Mouse (Mus musculus): ENCODE measurements around the gene Slc22a14. TPM values are rescaled to one million over a fixed set of nuclear protein-coding genes. Genes with fewer than 3 reads are reported as not detected.

Gene Slc22a14
- polyA plus RNA-seq, 1 experiment from 2014 or later = not detected

- 0 out of 2 replicates have a peak overlapping the region, but pooled peaks have one; percentile 38 for H3K27ac ChIP-seq (ENCODE audit: low read depth, low read length)
- peak overlapping the region; percentile 97 for H3K4me2 ChIP-seq
- H3K4me1 ChIP-seq (replicated peaks; ENCODE audit: control insufficient read depth, insufficient read depth, low read length) = peaks cover 9% of the 10 kb centered on the region; the same call in 1 of the 2 replicates
- no peaks in the 10 kb centered on the region for H3K9me3 ChIP-seq (ENCODE audit: control insufficient read depth, low read length)
- DNase-seq (ENCODE audit: low spot score) (no peak), ATAC-seq (replicated peaks; ENCODE audit: low FRiP score) (peak; percentile 16)
- WGBS = 5% methylated on average over 7 of the region's 7 CpGs
- peak overlapping the region; percentile 6; the same call in 1 of the 2 replicates for H3K9ac ChIP-seq (ENCODE audit: low read depth, low read length)
- peaks cover 13% of the 10 kb centered on the region for H3K27me3 ChIP-seq (replicated peaks; ENCODE audit: control insufficient read depth, insufficient read depth, low read length)
- H3K4me3 ChIP-seq (ENCODE audit: low read depth, low read length) = peak overlapping the region; percentile 70
- H3K36me3 ChIP-seq (ENCODE audit: control insufficient read depth, insufficient read depth, low read length) = no peaks in the 10 kb centered on the region
Observed at GRCm38 (mm10) chr9:119401351-119401750, 36.0 kb upstream of the Slc22a14 start.

- Histone ChIP-seq H3K4me2 (no peak overlapping the region), H3K9ac (ENCODE audit: low read depth, low read length) (no peak overlapping the region), H3K9me3 (ENCODE audit: control insufficient read depth, low read length) (no peaks in the 10 kb centered on the region), H3K36me3 (ENCODE audit: control insufficient read depth, insufficient read depth, low read length) (no peaks in the 10 kb centered on the region), H3K27me3 (replicated peaks; ENCODE audit: control insufficient read depth, insufficient read depth, low read length) (no peaks in the 10 kb centered on the region), H3K27ac (ENCODE audit: low read depth, low read length) (no peak overlapping the region), H3K4me3 (ENCODE audit: low read depth, low read length) (no peak overlapping the region), H3K4me1 (replicated peaks; ENCODE audit: control insufficient read depth, insufficient read depth, low read length) (no peaks in the 10 kb centered on the region)
- WGBS = 78% methylated on average over 1 of the region's 1 CpGs
- no peak for ATAC-seq (replicated peaks; ENCODE audit: low FRiP score)
- no peak for DNase-seq (ENCODE audit: low spot score)
Observed at GRCm38 (mm10) chr9:119394808-119395207, 29.5 kb upstream of the Slc22a14 start.

GRCm38 (mm10) chr9:119390214-119390613 is 24.9 kb upstream of the Slc22a14 start:
- no peaks in the 10 kb centered on the region for H3K9me3 ChIP-seq (ENCODE audit: control insufficient read depth, low read length)
- no peak overlapping the region for H3K27ac ChIP-seq (ENCODE audit: low read depth, low read length)
- DNase-seq (ENCODE audit: low spot score) (no peak), ATAC-seq (replicated peaks; ENCODE audit: low FRiP score) (no peak)
- H3K9ac ChIP-seq (ENCODE audit: low read depth, low read length) = no peak overlapping the region
- WGBS = 80% methylated on average over 2 of the region's 2 CpGs
- H3K4me3 ChIP-seq (ENCODE audit: low read depth, low read length) = no peak overlapping the region
- H3K4me1 ChIP-seq (replicated peaks; ENCODE audit: control insufficient read depth, insufficient read depth, low read length) = no peaks in the 10 kb centered on the region
- no peaks in the 10 kb centered on the region for H3K27me3 ChIP-seq (replicated peaks; ENCODE audit: control insufficient read depth, insufficient read depth, low read length)
- H3K36me3 ChIP-seq (ENCODE audit: control insufficient read depth, insufficient read depth, low read length) = 0 out of 2 replicates have a peak, but pooled peaks cover under 1% of the 10 kb centered on the region
- no peak overlapping the region for H3K4me2 ChIP-seq

- H3K9me3 ChIP-seq (ENCODE audit: control insufficient read depth, low read length) = no peaks in the 10 kb centered on the region
- H3K27me3 ChIP-seq (replicated peaks; ENCODE audit: control insufficient read depth, insufficient read depth, low read length) = no peaks in the 10 kb centered on the region
- H3K9ac ChIP-seq (ENCODE audit: low read depth, low read length) = no peak overlapping the region
- no peak for ATAC-seq (replicated peaks; ENCODE audit: low FRiP score)
- 48% methylated on average over 5 of the region's 5 CpGs for WGBS
- H3K4me1 ChIP-seq (replicated peaks; ENCODE audit: control insufficient read depth, insufficient read depth, low read length) = no peaks in the 10 kb centered on the region
- H3K4me3 ChIP-seq (ENCODE audit: low read depth, low read length) = no peak overlapping the region
- 0 out of 2 replicates have a peak, but pooled peaks cover 2% of the 10 kb centered on the region for H3K36me3 ChIP-seq (ENCODE audit: control insufficient read depth, insufficient read depth, low read length)
- H3K4me2 ChIP-seq = no peak overlapping the region
- DNase-seq (ENCODE audit: low spot score) = peak; percentile 36
- no peak overlapping the region for H3K27ac ChIP-seq (ENCODE audit: low read depth, low read length)
Observed at GRCm38 (mm10) chr9:119388956-119389355, 23.6 kb upstream of the Slc22a14 start.

GRCm38 (mm10) chr9:119382603-119383002 is 17.2 kb upstream of the Slc22a14 start:
- no peak overlapping the region for H3K9ac ChIP-seq (ENCODE audit: low read depth, low read length)
- H3K9me3 ChIP-seq (ENCODE audit: control insufficient read depth, low read length) = no peaks in the 10 kb centered on the region
- H3K27me3 ChIP-seq (replicated peaks; ENCODE audit: control insufficient read depth, insufficient read depth, low read length) = no peaks in the 10 kb centered on the region
- 0 out of 2 replicates have a peak, but pooled peaks cover 2% of the 10 kb centered on the region for H3K36me3 ChIP-seq (ENCODE audit: control insufficient read depth, insufficient read depth, low read length)
- H3K4me1 ChIP-seq (replicated peaks; ENCODE audit: control insufficient read depth, insufficient read depth, low read length) = no peaks in the 10 kb centered on the region
- H3K27ac ChIP-seq (ENCODE audit: low read depth, low read length) = no peak overlapping the region
- no peak for ATAC-seq (replicated peaks; ENCODE audit: low FRiP score)
- H3K4me2 ChIP-seq = no peak overlapping the region
- H3K4me3 ChIP-seq (ENCODE audit: low read depth, low read length) = no peak overlapping the region
- 62% methylated on average over 6 of the region's 6 CpGs for WGBS
- DNase-seq (ENCODE audit: low spot score) = no peak

GRCm38 (mm10) chr9:119378231-119378630 is 12.9 kb upstream of the Slc22a14 start:
- H3K9ac ChIP-seq (ENCODE audit: low read depth, low read length) = no peak overlapping the region
- ATAC-seq (replicated peaks; ENCODE audit: low FRiP score) (no peak), DNase-seq (ENCODE audit: low spot score) (no peak)
- H3K4me2 ChIP-seq = no peak overlapping the region
- no peaks in the 10 kb centered on the region for H3K4me1 ChIP-seq (replicated peaks; ENCODE audit: control insufficient read depth, insufficient read depth, low read length)
- no peak overlapping the region for H3K4me3 ChIP-seq (ENCODE audit: low read depth, low read length)
- H3K36me3 ChIP-seq (ENCODE audit: control insufficient read depth, insufficient read depth, low read length) = no peaks in the 10 kb centered on the region
- H3K27me3 ChIP-seq (replicated peaks; ENCODE audit: control insufficient read depth, insufficient read depth, low read length) = no peaks in the 10 kb centered on the region
- H3K27ac ChIP-seq (ENCODE audit: low read depth, low read length) = no peak overlapping the region
- WGBS = 80% methylated on average over 4 of the region's 4 CpGs
- H3K9me3 ChIP-seq (ENCODE audit: control insufficient read depth, low read length) = no peaks in the 10 kb centered on the region

- Histone ChIP-seq H3K4me1 (replicated peaks; ENCODE audit: control insufficient read depth, insufficient read depth, low read length) (no peaks in the 10 kb centered on the region), H3K4me3 (ENCODE audit: low read depth, low read length) (no peak overlapping the region), H3K27ac (ENCODE audit: low read depth, low read length) (no peak overlapping the region), H3K27me3 (replicated peaks; ENCODE audit: control insufficient read depth, insufficient read depth, low read length) (no peaks in the 10 kb centered on the region), H3K4me2 (no peak overlapping the region), H3K9ac (ENCODE audit: low read depth, low read length) (no peak overlapping the region), H3K9me3 (ENCODE audit: control insufficient read depth, low read length) (no peaks in the 10 kb centered on the region), H3K36me3 (ENCODE audit: control insufficient read depth, insufficient read depth, low read length) (no peaks in the 10 kb centered on the region)
- WGBS = 73% methylated on average over 6 of the region's 6 CpGs
- ATAC-seq (replicated peaks; ENCODE audit: low FRiP score) = no peak
- no peak for DNase-seq (ENCODE audit: low spot score)
Observed at GRCm38 (mm10) chr9:119375556-119375955, 10.2 kb upstream of the Slc22a14 start.

- 82% methylated on average over 3 of the region's 3 CpGs for WGBS
- ATAC-seq (replicated peaks; ENCODE audit: low FRiP score) = no peak
- Histone ChIP-seq H3K4me2 (no peak overlapping the region), H3K27me3 (replicated peaks; ENCODE audit: control insufficient read depth, insufficient read depth, low read length) (no peaks in the 10 kb centered on the region), H3K4me3 (ENCODE audit: low read depth, low read length) (no peak overlapping the region), H3K27ac (ENCODE audit: low read depth, low read length) (no peak overlapping the region), H3K36me3 (ENCODE audit: control insufficient read depth, insufficient read depth, low read length) (no peaks in the 10 kb centered on the region), H3K9ac (ENCODE audit: low read depth, low read length) (no peak overlapping the region), H3K9me3 (ENCODE audit: control insufficient read depth, low read length) (no peaks in the 10 kb centered on the region), H3K4me1 (replicated peaks; ENCODE audit: control insufficient read depth, insufficient read depth, low read length) (no peaks in the 10 kb centered on the region)
- no peak for DNase-seq (ENCODE audit: low spot score)
Observed at GRCm38 (mm10) chr9:119375008-119375407, 9.7 kb upstream of the Slc22a14 start.

- no peak for DNase-seq (ENCODE audit: low spot score)
- no peak overlapping the region for H3K27ac ChIP-seq (ENCODE audit: low read depth, low read length)
- H3K4me3 ChIP-seq (ENCODE audit: low read depth, low read length) = no peak overlapping the region
- H3K4me1 ChIP-seq (replicated peaks; ENCODE audit: control insufficient read depth, insufficient read depth, low read length) = no peaks in the 10 kb centered on the region
- H3K9ac ChIP-seq (ENCODE audit: low read depth, low read length) = no peak overlapping the region
- no peaks in the 10 kb centered on the region for H3K27me3 ChIP-seq (replicated peaks; ENCODE audit: control insufficient read depth, insufficient read depth, low read length)
- no peak overlapping the region for H3K4me2 ChIP-seq
- 68% methylated on average over 4 of the region's 4 CpGs for WGBS
- H3K9me3 ChIP-seq (ENCODE audit: control insufficient read depth, low read length) = no peaks in the 10 kb centered on the region
- no peak for ATAC-seq (replicated peaks; ENCODE audit: low FRiP score)
- H3K36me3 ChIP-seq (ENCODE audit: control insufficient read depth, insufficient read depth, low read length) = peaks cover 2% of the 10 kb centered on the region; the same call in 1 of the 2 replicates
Observed at GRCm38 (mm10) chr9:119371251-119371650, 5.9 kb upstream of the Slc22a14 start.

Measured in liver, embryonic 11.5 days (tissue).